Mouse (Mus musculus): ENCODE data around the gene Usp48. TPM values are rescaled to one million over a fixed set of nuclear protein-coding genes. Genes with fewer than 3 reads are reported as not detected.

Gene Usp48
- polyA plus RNA-seq (2012; fragmentation: generic; extraction: Trizol) = 14.6 TPM
- long read RNA-seq, experiment 1, partial matches to known transcripts = 9 of 24 reads
- long read RNA-seq, experiment 1, other reads (novel, unspliced or antisense) = 13 of 24 reads
- long read RNA-seq, experiment 2, full-length matches to known transcripts = 80 of 315 reads
- long read RNA-seq, experiment 2, partial matches to known transcripts = 150 of 315 reads
- long read RNA-seq, experiment 2, other reads (novel, unspliced or antisense) = 85 of 315 reads

- TF ChIP-seq FOSL1 (IDR thresholded peaks at IDR 0.05; ENCODE audit: insufficient read depth, low read length, poor library complexity, severe bottlenecking) = no peak
- no peak for TF ChIP-seq MYOD1 (IDR thresholded peaks at IDR 0.05; ENCODE audit: control insufficient read depth, insufficient read length, low read depth)
- TF ChIP-seq MAX (IDR thresholded peaks at IDR 0.05) = peak; percentile 8
Observed at GRCm38 (mm10) chr4:137593601-137594495, at the start of gene Usp48. Gene Usp48, plus strand, starts transcription at chr4:137593755.

GRCm38 (mm10) chr4:137545568-137545967 is 48.0 kb upstream of the Usp48 start:
- TF ChIP-seq FOSL1 (IDR thresholded peaks at IDR 0.05; ENCODE audit: insufficient read depth, low read length, poor library complexity, severe bottlenecking) = no peak
- Histone ChIP-seq H3K27me3 (ENCODE audit: control insufficient read depth, insufficient read depth, insufficient read length) (no peaks in the 10 kb centered on the region), H3K4me3 (ENCODE audit: insufficient read depth, poor library complexity, severe bottlenecking) (no peak overlapping the region), H3ac (ENCODE audit: control insufficient read depth, insufficient read length, low read depth) (no peak overlapping the region), H3K79me2 (ENCODE audit: control insufficient read depth, insufficient read depth) (no peaks in the 10 kb centered on the region), H3K79me3 (ENCODE audit: low read depth) (no peaks in the 10 kb centered on the region), H3K36me3 (ENCODE audit: control insufficient read depth, insufficient read depth) (peaks cover 94% of the 10 kb centered on the region)

More at GRCm38 (mm10) chr4:137593601-137594495, at the start of gene Usp48:
- H3K79me3 ChIP-seq (ENCODE audit: low read depth) = peaks cover 39% of the 10 kb centered on the region
- H3K79me2 ChIP-seq (ENCODE audit: control insufficient read depth, insufficient read depth) = peaks cover 44% of the 10 kb centered on the region
- no peaks in the 10 kb centered on the region for H3K36me3 ChIP-seq (ENCODE audit: control insufficient read depth, insufficient read depth)
- H3ac ChIP-seq (ENCODE audit: control insufficient read depth, insufficient read length, low read depth) = peak within 1 kb of the TSS; percentile 98
- H3K4me3 ChIP-seq (ENCODE audit: insufficient read depth, poor library complexity, severe bottlenecking) = peak within 1 kb of the TSS; percentile 82
- peaks cover 9% of the 10 kb centered on the region for H3K27me3 ChIP-seq (ENCODE audit: control insufficient read depth, insufficient read depth, insufficient read length)

GRCm38 (mm10) chr4:137546003-137546525 is 47.5 kb upstream of the Usp48 start:
- Histone ChIP-seq H3K36me3 (ENCODE audit: control insufficient read depth, insufficient read depth) (peaks cover 94% of the 10 kb centered on the region), H3K79me3 (ENCODE audit: low read depth) (no peaks in the 10 kb centered on the region), H3K27me3 (ENCODE audit: control insufficient read depth, insufficient read depth, insufficient read length) (no peaks in the 10 kb centered on the region), H3ac (ENCODE audit: control insufficient read depth, insufficient read length, low read depth) (no peak overlapping the region), H3K4me3 (ENCODE audit: insufficient read depth, poor library complexity, severe bottlenecking) (no peak overlapping the region), H3K79me2 (ENCODE audit: control insufficient read depth, insufficient read depth) (no peaks in the 10 kb centered on the region)
- TF ChIP-seq CTCF (IDR thresholded peaks at IDR 0.05; ENCODE audit: control insufficient read depth, insufficient read depth, insufficient read length) (no peak), MYOG (IDR thresholded peaks at IDR 0.05; ENCODE audit: control insufficient read depth, extremely low read depth, insufficient read length) (no peak), MYOD1 (IDR thresholded peaks at IDR 0.05; ENCODE audit: control insufficient read depth, insufficient read length, low read depth) (no peak), FOSL1 (IDR thresholded peaks at IDR 0.05; ENCODE audit: insufficient read depth, low read length, poor library complexity, severe bottlenecking) (no peak), MAX (IDR thresholded peaks at IDR 0.05) (no peak), USF1 (IDR thresholded peaks at IDR 0.05; ENCODE audit: low read depth) (no peak), CEBPB (IDR thresholded peaks at IDR 0.05; ENCODE audit: low read depth) (no peak)

GRCm38 (mm10) chr4:137553466-137553865 is 40.1 kb upstream of the Usp48 start:
- Histone ChIP-seq H3K36me3 (ENCODE audit: control insufficient read depth, insufficient read depth) (peaks cover 89% of the 10 kb centered on the region), H3K27me3 (ENCODE audit: control insufficient read depth, insufficient read depth, insufficient read length) (no peaks in the 10 kb centered on the region), H3ac (ENCODE audit: control insufficient read depth, insufficient read length, low read depth) (no peak overlapping the region), H3K79me2 (ENCODE audit: control insufficient read depth, insufficient read depth) (no peaks in the 10 kb centered on the region), H3K79me3 (ENCODE audit: low read depth) (no peaks in the 10 kb centered on the region), H3K4me3 (ENCODE audit: insufficient read depth, poor library complexity, severe bottlenecking) (no peak overlapping the region)
- TF ChIP-seq CTCF (IDR thresholded peaks at IDR 0.05; ENCODE audit: control insufficient read depth, insufficient read depth, insufficient read length) = no peak
- TF ChIP-seq FOSL1 (IDR thresholded peaks at IDR 0.05; ENCODE audit: insufficient read depth, low read length, poor library complexity, severe bottlenecking) = no peak
- no peak for TF ChIP-seq MYOD1 (IDR thresholded peaks at IDR 0.05; ENCODE audit: control insufficient read depth, insufficient read length, low read depth)
- no peak for TF ChIP-seq MAX (IDR thresholded peaks at IDR 0.05)
- no peak for TF ChIP-seq CEBPB (IDR thresholded peaks at IDR 0.05; ENCODE audit: low read depth)
- no peak for TF ChIP-seq MYOG (IDR thresholded peaks at IDR 0.05; ENCODE audit: control insufficient read depth, extremely low read depth, insufficient read length)
- TF ChIP-seq USF1 (IDR thresholded peaks at IDR 0.05; ENCODE audit: low read depth) = no peak

- no peaks in the 10 kb centered on the region for H3K27me3 ChIP-seq (ENCODE audit: control insufficient read depth, insufficient read depth, insufficient read length)
- H3ac ChIP-seq (ENCODE audit: control insufficient read depth, insufficient read length, low read depth) = no peak overlapping the region
- TF ChIP-seq MAX (IDR thresholded peaks at IDR 0.05) (no peak), FOSL1 (IDR thresholded peaks at IDR 0.05; ENCODE audit: insufficient read depth, low read length, poor library complexity, severe bottlenecking) (no peak), MYOG (IDR thresholded peaks at IDR 0.05; ENCODE audit: control insufficient read depth, extremely low read depth, insufficient read length) (no peak), USF1 (IDR thresholded peaks at IDR 0.05; ENCODE audit: low read depth) (no peak), CTCF (IDR thresholded peaks at IDR 0.05; ENCODE audit: control insufficient read depth, insufficient read depth, insufficient read length) (no peak), MYOD1 (IDR thresholded peaks at IDR 0.05; ENCODE audit: control insufficient read depth, insufficient read length, low read depth) (no peak), CEBPB (IDR thresholded peaks at IDR 0.05; ENCODE audit: low read depth) (no peak)
- no peaks in the 10 kb centered on the region for H3K79me2 ChIP-seq (ENCODE audit: control insufficient read depth, insufficient read depth)
- H3K79me3 ChIP-seq (ENCODE audit: low read depth) = no peaks in the 10 kb centered on the region
- H3K36me3 ChIP-seq (ENCODE audit: control insufficient read depth, insufficient read depth) = peaks cover 81% of the 10 kb centered on the region
- H3K4me3 ChIP-seq (ENCODE audit: insufficient read depth, poor library complexity, severe bottlenecking) = no peak overlapping the region
Observed at GRCm38 (mm10) chr4:137556673-137557210, 36.8 kb upstream of the Usp48 start.
